Mouse (Mus musculus): ENCODE measurements around the gene Tmem269.

Gene Tmem269

DNA sequence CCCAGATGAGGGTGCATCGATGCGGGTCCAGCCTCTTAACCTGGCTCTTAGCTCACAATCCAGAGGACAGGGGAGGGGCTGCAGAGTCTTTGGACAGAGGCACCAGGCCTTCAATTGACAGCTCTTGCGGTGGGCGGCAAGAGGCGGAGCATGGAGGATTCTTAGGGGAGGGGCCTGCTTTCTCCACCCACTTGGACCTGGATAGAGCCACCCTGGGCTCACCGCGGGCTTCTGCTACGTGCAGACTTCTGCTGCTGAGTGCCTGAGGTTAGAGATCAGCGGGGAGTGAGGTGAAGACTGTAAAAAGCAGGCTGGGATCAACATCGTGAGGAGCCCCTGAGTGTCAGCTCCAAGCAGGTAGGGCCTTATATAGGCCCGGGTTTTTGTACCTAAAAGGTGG lies at the start of gene Tmem269:
TSS of gene Tmem269 (minus strand) at position 49 of the 400 bp plus-strand sequence.
- no peak for DNase-seq (ENCODE audit: low read depth, low spot score)

DNA sequence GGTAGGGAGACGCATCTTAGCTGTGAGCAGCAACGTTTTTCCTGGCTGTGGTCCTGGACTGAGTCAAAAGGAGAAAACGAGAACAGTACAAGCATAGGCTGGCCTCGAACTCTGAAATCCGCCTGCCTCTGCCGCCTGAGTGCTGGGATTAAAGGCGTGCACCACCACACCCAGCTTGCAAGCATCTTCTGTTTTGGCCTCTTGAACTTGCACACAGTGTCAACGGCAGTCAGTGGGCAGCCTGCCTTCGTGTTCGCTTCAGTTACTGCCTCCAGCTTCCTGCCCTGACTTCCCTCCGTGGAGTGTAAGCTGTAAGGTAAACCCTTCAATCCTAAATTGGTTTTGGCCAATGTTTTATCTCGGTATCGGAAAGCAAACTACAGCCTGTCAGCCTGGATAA lies 48.6 kb upstream of the Tmem269 start:
- no peak for DNase-seq (ENCODE audit: low read depth, low spot score)

GRCm38 (mm10) chr4:119263459-119263858 lies 45.4 kb upstream of the Tmem269 start:
- DNase-seq (ENCODE audit: low read depth, low spot score), result no peak

DNA sequence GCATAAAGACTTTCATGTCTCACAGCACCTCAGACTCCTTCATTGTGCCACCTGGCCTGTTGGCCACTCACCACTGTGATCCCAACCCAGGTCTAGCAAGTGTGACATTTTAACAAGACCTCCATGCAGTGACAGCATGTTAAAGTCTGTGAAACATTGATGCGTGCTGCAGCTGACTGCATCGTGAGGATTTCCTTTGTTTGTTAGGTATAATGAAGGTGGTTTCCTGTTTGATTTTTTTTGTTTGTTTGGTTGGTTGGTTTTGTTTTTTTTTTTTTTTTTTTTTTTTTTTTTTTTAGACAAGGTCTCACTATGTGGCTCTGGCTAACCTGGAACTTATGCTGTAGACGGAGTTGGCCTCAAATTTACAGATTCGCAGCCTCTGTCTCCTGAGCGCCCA lies 44.5 kb upstream of the Tmem269 start:
- no peak for DNase-seq (ENCODE audit: low read depth, low spot score)

DNA sequence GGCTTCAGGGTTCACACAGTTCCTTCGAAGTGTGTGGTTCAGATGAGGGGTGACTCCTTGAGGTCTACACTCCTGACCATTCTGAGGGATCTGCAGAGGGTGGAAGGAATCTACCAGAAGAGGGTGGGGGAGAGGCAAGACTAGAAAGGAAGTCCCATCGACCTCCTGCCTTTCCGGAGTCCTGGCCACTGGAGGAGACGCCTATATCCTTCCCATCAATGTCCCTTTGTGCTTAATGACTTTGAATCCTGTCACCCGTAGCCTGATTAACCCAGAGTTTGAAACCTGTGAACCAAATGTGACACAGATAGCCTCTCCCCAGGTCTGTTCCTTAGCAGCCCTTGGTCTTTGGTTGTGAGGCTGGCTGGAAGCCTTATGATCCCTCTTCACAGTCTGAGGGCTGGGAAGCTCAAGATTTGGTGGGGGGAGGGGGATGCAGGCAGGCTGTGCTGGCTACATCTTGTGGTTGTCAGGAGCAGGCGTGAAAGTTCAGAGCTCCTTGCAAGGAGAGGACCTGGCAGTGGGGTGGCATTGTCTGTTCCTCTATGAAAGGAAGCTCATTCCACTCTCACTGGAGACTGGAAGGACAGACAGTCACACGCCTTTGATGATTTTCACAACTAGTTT lies 43.2 kb upstream of the Tmem269 start:
- DNase-seq (ENCODE audit: low read depth, low spot score), result no peak

DNA sequence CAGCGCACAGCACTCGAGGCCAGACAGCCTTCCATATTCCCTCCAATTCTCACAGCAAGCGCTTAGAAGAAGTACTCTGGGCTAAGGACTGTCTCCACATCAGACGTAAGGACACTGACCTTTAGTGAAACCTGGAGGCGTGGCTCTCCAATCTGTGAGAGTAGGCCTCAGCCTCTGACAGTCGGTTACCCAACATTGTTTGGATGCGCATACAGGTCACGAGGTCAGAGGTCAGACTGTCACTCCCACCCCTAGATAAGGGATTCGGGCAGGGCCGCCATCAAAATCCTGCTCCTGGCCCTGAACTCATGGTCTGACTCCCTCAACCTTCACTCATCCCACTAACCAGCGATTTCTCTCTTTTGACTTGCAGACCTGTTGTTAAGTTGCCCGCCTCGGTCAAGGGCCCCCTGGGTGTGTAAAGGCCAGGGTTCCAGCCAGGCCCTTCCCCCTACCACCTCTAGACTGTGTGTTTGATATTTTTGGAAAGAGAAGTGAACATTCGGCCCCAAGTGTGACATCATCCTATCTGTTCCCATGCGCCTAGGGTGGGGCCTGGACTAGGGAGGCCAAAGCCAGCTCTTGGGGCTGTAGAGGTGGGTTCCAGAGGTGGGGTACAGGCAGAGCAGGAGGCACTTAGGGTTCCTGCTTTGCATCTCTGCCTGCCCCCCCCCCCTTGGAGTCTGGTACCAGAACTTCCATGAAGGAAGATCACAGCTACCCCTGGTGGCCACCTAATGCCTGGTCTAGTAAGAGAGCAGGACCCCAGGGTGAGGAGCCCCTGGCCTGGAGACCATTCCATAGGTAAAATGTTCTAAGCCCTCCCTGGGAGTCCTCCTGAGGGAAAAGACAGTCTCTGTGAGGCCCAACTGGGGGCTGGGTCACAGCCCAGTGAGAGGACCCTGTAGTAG lies 41.6 kb upstream of the Tmem269 start:
- DNase-seq (ENCODE audit: low read depth, low spot score), result no peak

GRCm38 (mm10) chr4:119257083-119257482 lies 39.1 kb upstream of the Tmem269 start:
- DNase-seq (ENCODE audit: low read depth, low spot score), result no peak

- no peak for DNase-seq (ENCODE audit: low read depth, low spot score)
Observed at GRCm38 (mm10) chr4:119255351-119255750, 37.3 kb upstream of the Tmem269 start, which contains the start of gene Cldn19. TSS of gene Cldn19 (plus strand) at chr4:119255414.

GRCm38 (mm10) chr4:119254012-119254618 lies 36.1 kb upstream of the Tmem269 start:
- no peak for DNase-seq (ENCODE audit: low read depth, low spot score)

- DNase-seq (ENCODE audit: low read depth, low spot score), result no peak
Observed at GRCm38 (mm10) chr4:119252025-119252808, 34.2 kb upstream of the Tmem269 start.

DNA sequence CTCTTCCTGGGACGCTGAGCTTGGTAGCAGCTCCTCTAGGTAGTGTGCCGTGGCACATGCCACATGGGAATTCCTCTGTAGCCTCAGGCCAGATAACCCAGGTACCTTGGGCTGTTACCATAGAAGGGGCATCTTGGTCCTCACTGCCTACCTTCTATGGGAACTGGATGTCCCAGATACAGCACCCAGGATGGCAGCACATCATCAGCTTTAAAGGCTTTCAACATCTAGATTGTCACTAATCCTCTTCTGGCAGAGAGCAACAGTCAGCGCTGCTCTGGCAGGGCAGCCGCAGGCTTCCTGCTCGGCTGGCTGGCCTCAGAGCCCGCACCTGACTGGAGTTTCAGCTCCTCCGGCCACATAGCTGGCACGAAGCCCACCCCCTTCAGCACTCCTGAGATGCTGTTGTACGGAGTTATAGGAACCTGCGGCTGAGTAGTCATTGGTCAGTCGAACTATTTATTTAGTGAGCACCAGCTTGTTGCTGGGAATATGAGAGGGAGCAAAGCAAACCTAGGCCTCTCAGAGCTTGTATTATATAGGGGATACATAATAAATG lies 30.5 kb upstream of the Tmem269 start:
- no peak for DNase-seq (ENCODE audit: low read depth, low spot score)

GRCm38 (mm10) chr4:119247462-119248235 lies 29.6 kb upstream of the Tmem269 start:
- DNase-seq (ENCODE audit: low read depth, low spot score), result peak; percentile 61

- no peak for DNase-seq (ENCODE audit: low read depth, low spot score)
Observed at GRCm38 (mm10) chr4:119246688-119247225, 28.7 kb upstream of the Tmem269 start.

- DNase-seq (ENCODE audit: low read depth, low spot score), result no peak
Observed at GRCm38 (mm10) chr4:119245961-119246360, 27.9 kb upstream of the Tmem269 start.

GRCm38 (mm10) chr4:119245556-119245955 lies 27.5 kb upstream of the Tmem269 start:
- no peak for DNase-seq (ENCODE audit: low read depth, low spot score)

DNA sequence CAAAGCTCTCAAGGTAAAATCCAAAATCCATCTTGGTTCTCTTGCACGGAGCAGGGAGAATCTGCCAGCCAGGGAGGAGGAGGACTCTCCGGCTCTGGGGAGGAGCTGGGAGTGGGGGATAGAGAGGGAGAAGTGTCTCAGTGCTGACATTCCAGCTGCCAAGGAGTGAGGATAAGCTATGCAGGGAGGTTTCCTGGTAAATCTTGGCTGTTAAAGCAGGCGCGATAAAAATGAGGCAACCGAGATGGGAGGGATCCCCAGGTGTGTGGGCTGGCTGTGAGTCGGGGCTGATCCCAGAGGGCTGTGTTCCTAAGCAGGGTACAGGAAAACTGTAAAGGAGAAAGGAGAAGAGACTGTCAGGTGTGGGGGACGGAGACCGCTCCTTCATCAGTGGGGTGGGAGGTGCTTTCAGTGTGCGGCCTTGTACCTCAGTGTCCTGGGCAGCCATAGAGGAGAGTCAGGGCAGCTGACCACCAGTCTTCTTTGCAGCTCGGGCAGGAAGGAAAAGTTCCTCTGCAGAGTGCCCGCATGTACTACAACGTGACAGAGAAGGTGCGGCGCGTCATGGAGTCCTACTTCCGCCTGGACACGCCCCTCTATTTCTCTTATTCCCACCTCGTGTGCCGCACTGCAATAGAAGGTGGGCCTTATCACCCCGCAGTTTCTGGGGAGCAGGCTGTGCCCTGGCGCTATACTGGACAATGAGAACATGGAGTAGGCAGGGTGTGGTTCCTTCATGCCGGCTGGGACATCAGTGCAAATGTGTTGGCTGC lies 26.6 kb upstream of the Tmem269 start:
- no peak for DNase-seq (ENCODE audit: low read depth, low spot score)

- no peak for DNase-seq (ENCODE audit: low read depth, low spot score)
Observed at GRCm38 (mm10) chr4:119242571-119242970, 24.6 kb upstream of the Tmem269 start.

- DNase-seq (ENCODE audit: low read depth, low spot score), result no peak
Observed at GRCm38 (mm10) chr4:119241664-119242063, 23.6 kb upstream of the Tmem269 start.

DNA sequence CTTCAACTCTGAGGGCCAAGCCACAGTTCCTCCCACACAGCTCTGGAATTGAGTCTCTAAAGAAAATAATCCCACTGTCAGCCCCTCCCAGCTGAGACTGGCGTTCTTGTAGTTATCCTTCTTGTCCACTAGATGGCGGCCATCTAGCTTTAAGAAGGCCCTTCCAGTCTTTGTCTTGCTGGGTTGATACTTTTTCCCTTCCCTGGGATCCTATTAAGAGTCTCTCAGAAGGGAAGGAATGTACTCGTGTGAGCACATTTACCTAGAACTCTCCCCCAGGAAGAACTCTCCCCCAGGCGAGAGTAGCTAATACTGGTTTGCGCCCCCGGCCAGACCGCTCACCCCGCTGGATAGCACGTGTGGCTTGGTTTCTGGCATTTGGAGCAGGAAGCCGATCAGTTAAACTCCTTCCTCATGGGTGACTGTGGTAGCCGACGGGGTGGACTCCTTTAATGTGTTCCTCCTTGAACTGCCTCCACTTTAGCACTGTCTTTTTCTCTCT lies 21.2 kb upstream of the Tmem269 start:
- peak; percentile 78 for DNase-seq (ENCODE audit: low read depth, low spot score)
